Mouse (Mus musculus) testis, adult 2 months (tissue): ENCODE measurements at regions not wholly inside any gene's neighbourhood (a gene's known extent, or its start where the extent isn't known, plus 50 kb on each side); places are given as distances from the start of the nearest gene placed in this dataset.

Experiments used
- CTCF ChIP-seq: fragments of 200-500 bp; IDR thresholded peaks from 2 replicates; pipeline ENCODE4 v1.5.1; 2012; ENCODE audit warnings: low read depth, mild to moderate bottlenecking, inconsistent platforms, low read length, moderate library complexity; ENCODE audit not compliant: control insufficient read depth, insufficient read depth, insufficient replicate concordance
- POLR2A ChIP-seq: fragments of 200-500 bp; IDR thresholded peaks from 2 replicates; pipeline ENCODE4 v1.6.1; 2012; ENCODE audit warnings: low read depth, mild to moderate bottlenecking, inconsistent platforms, low read length, moderate library complexity; ENCODE audit not compliant: control insufficient read depth

- TF ChIP-seq POLR2A (no peak), CTCF (no peak)
Measured at GRCm38 (mm10) chr1:137477239-137477638, 517.0 kb upstream of the Nr5a2 start.
